Mouse (Mus musculus) cerebellum, adult 9-11 months (tissue): Measurements from ENCODE around the gene Adcy5.
A peak's percentile ranks its signal among the peaks of the same experiment; 100 is the strongest.

Experiments
- DNase-seq: peaks from one replicate; pipeline ENCODE4 v3.0.0; 2022

Adcy5 gene

DNA sequence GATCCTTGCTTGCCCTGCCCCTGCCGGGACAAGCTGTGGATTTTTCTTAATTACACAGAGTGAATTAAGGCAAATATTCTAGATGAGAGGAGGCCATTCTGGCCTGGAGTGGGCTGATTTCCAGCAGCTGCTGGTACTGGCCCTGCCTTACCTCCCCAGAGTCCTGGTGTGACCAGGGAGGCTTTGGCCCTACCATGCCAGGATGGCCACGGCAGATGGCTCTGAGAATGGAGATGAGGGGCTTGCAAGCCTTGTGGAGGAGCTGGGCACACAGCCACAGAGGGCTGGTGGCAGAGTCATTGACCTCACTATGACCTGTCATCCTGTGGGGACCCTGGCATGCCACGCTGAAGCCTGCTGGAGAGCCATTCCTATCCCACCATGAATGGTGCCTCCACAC is 54.1 kb downstream of the Adcy5 start:
- DNase-seq = no peak

DNA sequence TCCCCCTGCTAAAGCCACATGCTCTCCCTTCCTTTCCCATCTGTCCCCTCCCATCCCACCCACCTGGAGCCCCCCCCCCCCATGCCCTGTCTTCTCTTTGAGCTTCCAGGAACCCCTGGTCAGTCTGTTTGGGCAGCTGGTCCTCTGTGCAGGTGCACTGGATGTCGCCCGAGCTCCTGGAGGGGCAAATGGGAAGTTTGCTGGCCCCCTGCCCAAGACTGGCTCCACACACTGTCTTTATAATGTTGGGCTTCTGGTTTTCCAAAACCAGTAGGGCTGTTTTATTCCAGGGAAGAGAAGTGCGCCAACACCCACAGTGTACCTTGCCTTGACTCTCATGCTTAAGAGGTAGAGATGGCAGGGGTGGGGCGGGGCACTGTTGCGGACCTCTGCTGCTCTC is 55.1 kb downstream of the Adcy5 start:
- no peak for DNase-seq

DNA sequence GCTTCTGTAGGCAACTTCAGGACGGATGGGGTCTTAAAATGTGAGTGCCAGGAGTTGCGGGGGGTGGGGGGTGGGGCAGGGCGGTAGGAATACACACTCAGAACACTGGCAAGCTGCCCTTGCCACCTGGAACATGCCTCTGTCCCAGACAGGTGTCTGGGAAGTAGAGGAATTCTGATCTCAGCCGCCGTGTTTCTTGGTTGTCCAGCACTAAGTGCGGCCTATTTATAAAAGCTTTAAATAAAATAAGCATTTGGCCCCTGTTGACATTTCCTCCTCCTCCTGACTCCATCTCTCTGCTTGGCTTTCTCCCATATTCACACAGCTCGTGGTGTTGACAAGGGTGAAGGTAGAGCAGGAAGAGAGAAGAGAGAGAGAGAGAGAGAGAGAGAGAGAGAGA is 60.4 kb downstream of the Adcy5 start:
- no peak for DNase-seq

DNA sequence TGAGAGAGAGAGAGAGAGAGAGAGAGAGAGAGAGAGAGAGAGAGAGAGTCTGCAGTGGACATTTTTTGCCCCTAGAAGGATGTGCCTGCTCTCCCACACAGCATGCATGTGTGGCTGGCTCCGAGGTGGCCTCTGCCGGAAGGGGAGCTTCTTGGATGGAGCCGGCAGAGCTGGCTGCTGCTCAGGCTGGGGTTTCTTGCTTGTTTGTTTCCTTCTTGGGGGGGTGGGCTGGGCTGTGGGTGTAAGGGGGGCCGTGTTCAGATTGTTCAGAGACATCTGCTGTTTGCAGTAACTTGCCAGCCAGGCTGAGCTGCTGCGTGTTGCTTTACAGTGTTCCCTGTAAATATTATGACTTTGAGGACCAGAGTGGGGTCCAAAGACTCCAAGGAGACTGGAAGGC is 60.8 kb downstream of the Adcy5 start:
- no peak for DNase-seq

DNA sequence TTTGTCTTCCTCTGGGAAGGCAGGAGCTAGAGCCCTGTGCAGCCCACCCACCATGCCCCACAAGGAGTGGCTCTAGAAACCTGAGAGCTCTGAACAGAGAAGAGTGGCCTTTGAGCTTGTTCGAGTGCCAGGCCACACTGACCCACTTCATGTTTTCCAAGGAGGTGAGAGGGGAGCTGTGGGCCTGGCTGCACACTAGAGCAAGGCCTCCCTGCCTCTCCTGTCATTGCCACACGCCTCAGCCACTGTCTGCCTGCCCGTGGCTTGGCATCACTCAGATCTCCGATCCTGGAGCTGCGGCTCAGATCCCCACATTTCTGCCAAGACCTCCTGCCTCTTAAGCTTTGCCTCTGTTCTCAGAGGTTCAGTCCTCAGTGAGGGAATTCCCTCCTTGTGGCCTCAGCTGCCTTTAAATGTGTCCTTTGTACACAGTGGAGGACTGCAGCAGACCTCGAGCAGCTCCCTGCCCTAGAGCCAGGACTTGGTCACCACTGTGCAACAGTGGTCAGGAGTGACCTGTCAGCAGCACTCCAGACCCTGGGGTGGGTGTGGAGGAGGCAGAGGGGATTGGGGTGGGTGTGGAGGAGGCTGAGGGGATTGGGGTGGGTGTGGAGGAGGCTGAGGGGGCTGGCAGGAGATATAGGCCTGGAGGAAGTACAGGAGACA is 62.3 kb downstream of the Adcy5 start:
- no peak for DNase-seq

DNA sequence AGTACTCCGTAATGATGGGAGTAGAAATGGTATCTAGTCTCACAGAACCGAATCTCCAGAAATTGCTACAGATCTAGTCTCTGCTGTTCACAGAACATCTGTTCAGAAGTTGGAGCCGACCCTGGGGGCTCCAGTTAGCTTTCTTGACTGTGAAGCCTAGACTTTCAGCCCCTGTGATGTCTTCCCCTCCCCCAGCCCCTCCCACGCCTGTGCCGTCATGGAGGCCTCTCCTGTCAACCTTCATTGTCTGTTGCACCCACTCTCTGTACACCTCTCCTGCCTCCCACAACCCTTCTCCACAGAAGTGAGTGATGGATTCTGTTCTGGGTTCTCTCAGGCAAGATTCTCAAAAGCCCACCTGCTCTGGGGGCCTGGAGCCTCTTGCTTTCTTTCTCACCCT is 65.7 kb downstream of the Adcy5 start:
- no peak for DNase-seq

DNA sequence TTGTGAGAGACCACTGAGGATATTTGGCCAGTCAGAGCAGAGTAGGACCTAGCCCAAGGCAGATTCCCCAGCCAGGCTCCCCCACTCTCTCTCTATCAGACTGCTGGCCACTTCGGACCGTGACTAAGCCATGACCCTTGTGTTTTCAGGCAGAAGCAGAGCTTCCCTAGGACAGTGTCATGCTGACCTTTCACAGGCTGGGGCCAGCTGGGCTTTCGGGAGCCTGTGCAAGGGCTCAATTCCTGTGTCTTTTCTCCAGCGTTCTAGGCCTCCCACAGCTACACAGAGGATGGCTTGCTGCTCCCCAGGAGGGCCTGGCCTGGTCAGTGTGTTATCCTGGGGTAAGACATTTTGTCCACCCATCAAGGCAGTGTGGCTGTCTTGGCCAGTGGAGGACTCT is 66.9 kb downstream of the Adcy5 start:
- DNase-seq = no peak

DNA sequence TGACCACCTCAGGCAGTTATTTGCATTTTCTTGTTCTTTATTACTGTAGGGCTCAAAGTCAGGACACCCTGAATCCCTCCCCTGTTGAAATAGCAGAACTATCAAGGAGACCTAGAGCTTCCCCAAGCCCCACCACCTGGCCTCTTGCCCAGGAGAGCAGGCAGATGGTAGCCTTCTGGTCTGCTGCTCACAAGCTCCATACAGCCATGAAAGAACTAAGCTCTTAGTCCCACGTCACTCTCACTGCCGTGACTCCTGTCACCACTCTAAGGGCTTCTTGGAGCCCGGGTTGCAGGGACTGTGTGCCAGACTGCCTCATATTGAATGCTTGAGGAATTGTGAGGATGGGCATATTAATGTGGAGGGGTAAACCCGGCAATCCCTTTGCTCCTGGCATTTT is 69.3 kb downstream of the Adcy5 start:
- peak; percentile 72 for DNase-seq

DNA sequence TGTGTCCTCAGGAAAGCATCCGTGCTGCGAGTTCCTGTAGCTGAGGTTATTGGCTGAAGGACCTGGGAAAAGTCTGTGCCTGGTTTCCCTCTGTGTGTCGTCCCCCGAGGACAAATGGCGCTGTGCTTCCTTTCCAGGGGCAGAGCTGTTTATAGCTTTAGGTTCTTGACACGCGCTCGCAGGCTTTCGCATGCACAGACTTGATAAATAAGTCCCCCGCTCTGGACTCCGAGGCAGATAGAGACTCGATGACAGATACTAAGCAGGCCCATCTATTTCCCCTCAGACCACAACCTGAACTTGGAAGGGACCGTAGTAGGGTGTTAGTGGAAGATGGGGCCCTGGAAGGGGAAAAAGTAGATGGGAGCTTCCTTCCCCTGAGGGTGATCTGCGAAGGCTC is 70.0 kb downstream of the Adcy5 start:
- DNase-seq = no peak

DNA sequence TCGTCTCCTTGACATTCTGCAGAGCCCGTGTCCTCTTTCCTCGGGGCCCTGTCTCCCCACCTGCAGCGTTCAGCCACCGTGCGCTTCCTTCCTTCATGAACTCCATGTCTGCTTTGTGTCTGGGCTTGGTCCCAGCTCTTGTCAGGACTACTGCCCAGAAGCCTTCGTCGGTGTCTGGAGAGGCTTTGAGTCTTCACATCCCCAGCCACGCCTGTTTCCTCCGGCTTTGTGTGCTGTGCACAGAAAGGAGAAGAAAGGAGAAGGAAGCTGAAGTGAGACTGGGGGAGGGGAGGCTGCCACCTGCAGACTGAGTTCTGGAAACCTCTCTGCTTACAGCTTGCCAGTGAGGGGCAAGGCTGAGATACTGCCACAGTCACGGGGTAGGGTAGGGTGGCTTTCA is 74.9 kb downstream of the Adcy5 start:
- no peak for DNase-seq

DNA sequence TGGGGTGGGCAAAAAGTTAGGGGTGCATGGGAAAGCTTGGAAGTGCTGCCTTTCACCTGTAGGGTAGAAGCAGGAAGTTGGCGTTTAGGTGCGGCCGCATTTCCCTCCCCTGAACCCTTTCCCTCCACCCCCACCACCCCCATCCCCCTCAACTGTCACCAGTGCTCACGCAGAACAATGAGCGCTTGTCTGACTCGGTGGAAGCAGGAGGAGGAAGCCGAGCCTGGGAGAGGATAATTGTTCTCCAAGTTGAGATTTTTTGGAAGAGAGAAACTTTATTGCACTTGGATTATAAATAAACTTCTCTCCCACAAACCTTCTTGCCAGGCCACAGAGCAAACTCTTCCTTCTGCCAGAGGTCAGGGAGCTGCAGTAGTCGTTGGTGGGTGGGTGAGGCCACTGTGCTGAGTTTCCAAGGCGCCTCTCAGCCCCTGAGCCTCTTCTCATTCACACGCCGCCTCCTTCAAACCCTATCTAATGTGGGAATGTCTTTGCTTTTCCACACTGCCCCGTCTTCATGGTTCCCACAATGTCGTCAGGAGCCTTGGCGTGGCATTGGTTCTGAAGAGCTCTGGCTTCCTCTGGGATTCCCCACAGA is 77.6 kb downstream of the Adcy5 start:
- DNase-seq = no peak

DNA sequence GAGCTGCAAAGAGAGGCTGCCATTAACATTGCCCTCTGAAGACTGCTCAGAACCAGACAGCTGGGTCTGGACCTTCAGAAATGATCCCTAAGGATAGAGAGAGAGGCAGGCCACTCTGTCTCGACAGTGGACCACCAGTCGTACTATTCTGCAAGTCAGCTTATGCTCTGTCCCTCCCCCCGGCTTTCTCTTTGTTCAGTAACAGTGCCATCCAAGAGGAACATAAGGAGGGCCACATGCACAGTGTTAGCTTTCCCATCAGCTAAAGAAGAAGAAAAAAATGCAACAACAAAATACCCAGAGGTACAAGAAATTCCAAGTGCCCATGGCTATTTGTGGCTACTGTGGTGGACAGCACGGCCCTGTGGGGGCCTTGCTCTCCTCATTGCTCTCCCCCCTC is 78.7 kb downstream of the Adcy5 start:
- no peak for DNase-seq

DNA sequence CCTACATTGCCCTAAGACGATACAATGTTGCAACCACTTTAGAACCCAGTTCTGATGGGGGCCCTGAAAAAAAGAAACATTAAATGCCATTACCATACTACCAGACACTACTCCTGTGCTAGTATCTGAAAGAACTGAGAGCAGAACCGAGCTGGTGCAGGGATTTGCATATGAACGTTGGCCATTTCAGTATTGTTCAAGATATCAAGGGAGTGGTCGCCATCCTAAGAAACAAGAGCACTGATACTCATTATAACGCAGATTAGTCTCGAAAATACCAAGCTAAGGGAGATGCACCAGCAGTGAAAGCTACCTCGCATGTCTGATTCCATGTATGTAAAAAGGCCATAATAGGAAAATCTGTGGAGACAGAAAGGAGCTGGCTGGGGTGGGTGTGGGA is 82.4 kb downstream of the Adcy5 start:
- DNase-seq = no peak

DNA sequence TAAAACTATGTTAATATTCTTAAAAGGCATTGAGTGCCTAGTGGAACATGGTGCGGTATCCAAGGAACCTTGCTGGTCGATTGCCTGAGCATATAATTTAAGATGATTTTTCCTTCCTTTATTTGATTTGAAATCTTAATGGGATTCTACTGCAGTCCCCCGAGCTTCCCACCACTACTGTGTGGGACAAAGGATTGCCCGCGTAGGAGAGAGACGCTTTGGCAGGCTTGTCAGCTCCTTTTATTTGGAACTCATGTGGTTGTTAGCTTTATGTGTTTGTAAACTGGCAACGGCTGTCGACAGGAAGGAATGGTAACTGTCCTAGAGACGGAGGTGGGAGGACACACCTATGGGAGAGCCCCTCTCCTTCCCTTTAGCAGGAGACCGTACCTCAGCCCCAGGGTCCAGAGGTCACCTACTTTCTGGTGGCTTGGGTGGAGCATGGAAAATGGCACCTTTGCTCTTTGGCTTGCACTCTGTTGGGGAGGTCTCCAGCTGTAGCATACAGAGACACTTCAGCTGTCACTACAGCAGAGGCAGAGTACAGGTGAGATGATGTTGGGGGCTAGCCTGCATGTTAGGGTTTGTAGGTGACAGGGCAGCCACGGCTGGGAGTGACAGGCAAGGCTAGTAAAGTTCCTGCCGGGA is 84.8 kb downstream of the Adcy5 start:
- no peak for DNase-seq

DNA sequence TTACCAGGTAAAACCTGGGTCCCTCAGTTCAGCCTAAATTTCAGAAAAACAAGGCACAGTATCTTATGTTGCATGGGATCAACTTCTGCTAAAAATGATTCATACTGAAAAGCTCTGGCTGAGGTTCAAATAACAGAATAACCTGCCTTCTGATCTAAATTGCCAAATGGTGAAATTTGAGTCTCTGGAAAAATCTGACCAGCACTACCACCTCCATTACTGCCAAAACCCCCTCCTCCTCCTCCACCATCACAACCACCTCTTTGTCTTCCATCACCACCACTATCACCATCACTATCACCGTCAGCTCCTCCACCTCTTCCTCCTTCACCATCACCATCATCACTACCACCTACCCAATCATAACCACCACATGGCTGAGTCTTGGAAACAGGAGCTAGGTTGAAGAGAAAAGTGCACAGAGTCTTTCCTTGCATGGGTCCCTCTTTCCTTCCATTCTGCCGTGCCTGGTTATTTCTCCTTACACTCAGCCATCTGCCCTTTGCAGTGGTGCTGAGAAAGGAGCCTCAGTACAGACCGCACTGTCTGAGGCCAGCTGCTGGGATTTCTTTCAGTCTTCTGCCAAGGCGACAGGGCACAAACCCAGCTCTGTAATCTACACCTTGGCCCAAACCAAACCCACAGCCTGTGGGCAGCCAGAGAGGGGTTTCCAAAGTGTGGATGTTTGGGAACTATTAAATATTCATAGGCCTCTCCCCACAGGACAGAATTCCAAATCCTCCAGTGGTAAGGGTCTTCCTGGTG is 85.5 kb downstream of the Adcy5 start:
- DNase-seq = no peak

DNA sequence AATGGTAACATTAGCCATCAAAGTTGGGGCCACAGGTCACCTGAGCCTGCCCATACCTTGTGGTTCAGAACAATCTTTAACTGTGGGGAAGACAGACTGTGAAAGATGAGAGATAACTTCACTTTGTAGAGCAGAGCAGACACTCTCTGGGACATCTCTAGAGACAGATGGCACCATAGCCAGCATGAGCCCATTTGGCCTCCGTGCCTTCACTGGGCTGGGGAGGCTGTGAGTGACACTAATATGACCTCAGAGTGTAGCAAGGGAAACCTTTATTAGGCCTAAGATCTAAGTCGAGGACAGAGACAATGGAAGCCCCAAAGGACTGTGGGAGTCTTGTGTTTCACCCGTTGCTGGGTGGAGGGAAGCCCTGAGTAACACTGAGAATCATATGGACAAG is 92.7 kb downstream of the Adcy5 start:
- DNase-seq = no peak

DNA sequence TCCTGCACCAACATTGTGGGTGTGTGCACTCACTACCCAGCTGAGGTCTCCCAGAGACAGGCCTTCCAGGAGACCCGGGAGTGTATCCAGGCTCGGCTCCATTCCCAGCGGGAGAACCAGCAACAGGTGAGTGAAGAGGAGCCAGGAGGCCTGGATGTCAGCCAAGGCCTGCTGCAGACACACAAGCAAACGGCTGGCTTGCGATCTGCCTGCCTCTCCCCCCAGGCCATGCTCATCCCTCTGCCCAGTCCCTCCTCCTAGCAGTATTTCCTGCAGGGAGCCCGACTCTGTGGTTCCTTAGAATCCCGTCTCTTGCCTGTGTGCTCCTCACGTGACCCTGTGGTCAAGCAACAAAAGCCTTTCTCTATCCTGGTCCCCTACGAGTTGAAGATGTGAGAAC is 94.1 kb downstream of the Adcy5 start:
- peak; percentile 62 for DNase-seq

DNA sequence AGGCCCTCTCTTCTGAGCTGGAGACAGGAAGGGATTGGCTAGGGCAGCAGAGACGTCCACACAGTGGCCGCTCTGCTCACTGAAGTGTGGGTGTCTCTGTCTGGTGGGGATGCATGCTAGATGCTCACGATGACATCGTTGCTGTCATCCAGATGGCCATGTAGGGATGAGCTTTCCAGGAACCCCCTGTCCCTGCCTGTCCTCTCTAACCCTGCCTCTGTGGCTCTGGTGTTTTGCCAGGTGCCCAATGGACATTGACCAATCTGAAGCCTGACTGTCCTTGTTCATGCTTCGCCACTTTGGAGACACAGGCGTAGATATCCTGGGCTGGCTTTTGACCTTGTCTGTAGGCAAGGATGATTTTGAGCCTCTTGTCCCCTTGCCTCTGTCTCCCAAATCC is 95.1 kb downstream of the Adcy5 start:
- no peak for DNase-seq

DNA sequence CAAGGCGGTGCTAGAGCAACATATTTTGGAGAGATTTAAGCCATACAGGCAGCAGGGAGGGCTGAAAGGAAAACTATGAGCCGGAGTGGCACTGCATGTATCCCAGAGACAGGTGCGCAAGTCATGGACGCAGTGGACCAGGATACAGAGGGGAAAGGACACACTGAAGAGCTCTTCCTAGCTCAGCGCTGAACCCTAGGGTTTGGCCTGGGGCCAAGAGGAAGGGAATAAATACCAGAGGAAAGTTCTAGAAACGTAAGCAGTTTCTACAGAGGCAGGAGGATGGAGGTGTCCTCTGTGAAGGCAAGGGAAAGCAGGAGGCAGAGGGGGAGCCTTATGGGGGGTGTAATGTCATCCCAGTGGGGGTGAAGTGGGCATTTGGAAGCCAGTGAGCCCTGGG is 97.0 kb downstream of the Adcy5 start:
- DNase-seq = no peak

DNA sequence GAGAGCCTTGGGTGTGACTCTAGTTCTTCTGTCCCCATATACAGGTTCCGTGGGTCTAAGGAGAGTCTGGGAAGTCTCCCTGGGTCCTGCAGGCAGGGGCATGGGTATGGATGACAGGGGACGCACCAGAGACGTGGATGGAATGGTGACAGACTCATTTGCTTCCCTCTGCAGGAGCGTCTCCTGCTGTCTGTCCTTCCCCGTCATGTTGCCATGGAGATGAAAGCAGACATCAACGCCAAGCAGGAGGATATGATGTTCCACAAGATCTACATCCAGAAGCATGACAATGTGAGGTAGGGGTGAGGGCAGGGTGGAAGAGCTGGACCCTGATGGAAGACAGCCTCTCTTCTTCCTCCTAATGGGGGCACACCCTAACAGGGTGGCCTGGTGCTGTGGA is 98.3 kb downstream of the Adcy5 start:
- DNase-seq = no peak

DNA sequence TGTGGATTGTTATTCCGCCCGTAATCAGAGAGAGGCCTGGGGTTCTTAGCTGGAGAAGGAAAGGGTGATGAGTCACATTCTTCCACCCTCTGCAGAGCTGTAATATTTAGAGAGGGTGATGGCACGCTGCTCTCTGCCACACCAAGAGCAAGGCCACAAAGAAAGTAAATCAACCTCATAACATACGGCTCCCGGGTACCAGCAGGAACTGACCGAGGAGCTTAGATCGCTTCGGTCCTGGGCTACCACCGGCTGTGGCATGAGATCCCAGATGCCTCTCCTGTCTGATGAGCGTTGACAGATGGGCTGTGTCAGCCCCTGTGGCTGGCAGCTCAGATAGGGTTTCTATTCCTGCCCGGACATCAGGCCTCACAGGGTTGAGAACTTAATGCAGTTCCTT is 101.3 kb downstream of the Adcy5 start:
- peak; percentile 30 for DNase-seq

DNA sequence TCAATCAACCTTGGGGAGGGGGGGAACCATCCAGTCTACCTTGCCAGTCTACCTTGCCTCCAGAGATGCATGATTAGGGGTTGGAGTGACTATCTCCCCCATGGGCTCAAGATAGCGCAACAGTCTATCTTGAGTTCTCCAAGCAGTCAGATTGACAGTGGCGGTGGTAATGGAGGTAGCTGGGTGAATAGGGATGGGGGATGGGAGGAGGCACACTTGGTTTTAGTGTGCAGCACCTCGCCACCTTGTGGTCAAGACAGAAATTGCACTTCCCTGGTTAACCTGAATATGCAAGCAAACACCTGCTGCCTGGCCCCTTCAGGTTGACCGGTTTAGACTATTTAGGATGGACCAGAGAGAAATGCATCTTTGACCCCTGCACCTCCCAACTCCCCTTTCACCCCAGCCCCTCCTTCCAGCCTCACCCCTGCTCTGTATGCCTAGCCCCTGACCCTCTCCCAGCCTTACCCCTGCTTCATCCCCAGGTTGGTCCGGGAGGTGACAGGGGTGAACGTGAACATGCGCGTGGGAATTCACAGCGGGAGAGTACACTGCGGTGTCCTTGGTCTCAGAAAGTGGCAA is 115.8 kb downstream of the Adcy5 start:
- peak; percentile 84 for DNase-seq

DNA sequence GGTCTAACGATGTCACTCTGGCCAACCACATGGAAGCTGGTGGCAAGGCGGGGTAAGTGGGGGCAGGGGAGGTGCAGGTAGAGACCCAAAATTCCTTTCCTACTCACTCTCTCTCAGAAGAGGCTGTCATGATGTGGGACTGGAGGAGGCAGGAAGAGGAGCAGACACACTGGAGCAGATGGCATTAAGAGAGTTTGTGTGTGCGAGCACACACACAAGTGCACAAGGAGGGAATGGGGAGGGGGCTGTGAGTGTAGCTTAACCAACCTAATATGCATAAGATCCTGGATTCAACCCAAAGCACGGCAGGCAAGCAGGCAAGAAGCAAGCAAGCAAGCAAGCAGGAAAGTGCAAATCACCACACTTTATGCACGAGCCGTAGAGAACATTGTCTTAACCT is 116.3 kb downstream of the Adcy5 start:
- DNase-seq = no peak

DNA sequence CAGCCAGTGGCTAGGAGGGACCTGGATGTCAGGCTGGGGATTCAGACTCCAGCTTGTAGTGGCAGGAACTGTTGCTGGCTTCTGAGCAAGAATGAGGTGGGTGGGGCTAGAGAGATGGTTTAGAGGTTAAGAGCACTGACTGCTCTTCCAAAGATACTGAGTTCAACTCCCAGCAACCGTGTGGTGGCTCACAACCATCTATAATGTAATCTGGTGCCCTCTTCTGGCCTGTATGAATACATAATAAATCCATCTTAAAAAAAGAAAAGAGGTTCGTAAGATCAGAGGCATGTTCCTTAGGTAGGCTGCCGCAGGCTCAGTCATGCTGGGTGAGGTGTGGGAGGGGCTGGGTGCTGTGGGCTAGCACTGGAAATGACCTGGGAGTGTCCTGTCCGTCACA is 116.9 kb downstream of the Adcy5 start:
- DNase-seq = no peak
